Mouse (Mus musculus) heart, embryonic 11.5 days (tissue): Measurements from ENCODE around the gene Nfat5. TPM values are rescaled to one million over a fixed set of nuclear protein-coding genes. Genes with fewer than 3 reads are reported as not detected.

ENCODE experiments used
- ATAC-seq: fragments of 200-750 bp; cut with Nextera tagmentation; replicated peaks from 2 replicates; pipeline ENCODE4 v1.8.0; 2017; ENCODE audit warnings: moderate library complexity; ENCODE audit not compliant: insufficient number of reproducible peaks, low FRiP score, low TSS enrichment
- H3K27ac ChIP-seq: fragments of 300-500 bp; sonication (generic); 2 replicates; pipeline ENCODE4 v1.5.1; 2014; ENCODE audit warnings: mild to moderate bottlenecking, low read depth, low read length
- H3K27me3 ChIP-seq: fragments of 300-500 bp; sonication (generic); 2 replicates; pipeline ENCODE4 v1.6.1; 2014; ENCODE audit warnings: mild to moderate bottlenecking, low read length, mixed read lengths; ENCODE audit not compliant: control insufficient read depth, insufficient read depth
- H3K36me3 ChIP-seq: fragments of 300-500 bp; sonication (generic); 2 replicates; pipeline ENCODE4 v1.6.1; 2014; ENCODE audit warnings: mild to moderate bottlenecking, low read length, moderate library complexity, mixed read lengths; ENCODE audit not compliant: control insufficient read depth, insufficient read depth
- H3K4me1 ChIP-seq: fragments of 300-500 bp; sonication (generic); 2 replicates; pipeline ENCODE4 v1.6.1; 2014; ENCODE audit warnings: low read length; ENCODE audit not compliant: control insufficient read depth, insufficient read depth
- H3K4me2 ChIP-seq: fragments of 300-500 bp; sonication (generic); 2 replicates; pipeline ENCODE4 v1.6.1; 2014; ENCODE audit warnings: mild to moderate bottlenecking, moderate library complexity
- H3K4me3 ChIP-seq: fragments of 300-500 bp; sonication (generic); 2 replicates; pipeline ENCODE4 v1.5.1; 2014; ENCODE audit warnings: low read depth, low read length
- H3K9ac ChIP-seq: fragments of 300-500 bp; sonication (generic); 2 replicates; pipeline ENCODE4 v1.6.1; 2014; ENCODE audit warnings: mild to moderate bottlenecking, low read depth, low read length, moderate library complexity
- H3K9me3 ChIP-seq: fragments of 300-500 bp; sonication (generic); replicated peaks from 2 replicates; pipeline ENCODE4 v1.6.1; 2016; ENCODE audit warnings: low read length; ENCODE audit not compliant: control insufficient read depth
- WGBS: fragments of 180-500 bp; shearing (Covaris S2); extraction: QIAGEN DNeasy Blood & Tissue Kit; methylation state at CpG from one replicate; pipeline ENCODE4 v1.1.7; 2014; ENCODE audit not compliant: insufficient replicate concordance; 5-methylcytosine and 5-hydroxymethylcytosine counted together
- polyA plus RNA-seq: library from polyadenylated mRNA; unstranded; fragments of >200 nt; fragmentation: Nextera tagmentation; extraction: Ambion mirVana; gene quantifications from 2 replicates; pipeline ENCODE4 v1.2.1, GENCODE M21; 2014

The Nfat5 gene
- polyA plus RNA-seq, 1 experiment from 2014 or later = 12.2 TPM

- H3K27me3 ChIP-seq = no peaks in the 10 kb centered on the region
- H3K4me3 ChIP-seq = no peak overlapping the region
- H3K27ac ChIP-seq = no peak overlapping the region
- peaks cover 2% of the 10 kb centered on the region; the same call in 1 of the 2 replicates for H3K36me3 ChIP-seq
- H3K4me1 ChIP-seq = peaks cover 3% of the 10 kb centered on the region; the same call in 1 of the 2 replicates
- H3K4me2 ChIP-seq = no peak overlapping the region
- no peak for ATAC-seq
- no peaks in the 10 kb centered on the region for H3K9me3 ChIP-seq
- WGBS = 43% methylated on average over 5 of the region's 5 CpGs
- H3K9ac ChIP-seq = no peak overlapping the region
Measured at GRCm38 (mm10) chr8:107384651-107385050, 91.4 kb downstream of the Nfat5 start.

- 88% methylated on average over 2 of the region's 2 CpGs for WGBS
- no peak for ATAC-seq
- no peak overlapping the region for H3K4me2 ChIP-seq
Measured at GRCm38 (mm10) chr8:107385063-107385462, 91.8 kb downstream of the Nfat5 start.

DNA sequence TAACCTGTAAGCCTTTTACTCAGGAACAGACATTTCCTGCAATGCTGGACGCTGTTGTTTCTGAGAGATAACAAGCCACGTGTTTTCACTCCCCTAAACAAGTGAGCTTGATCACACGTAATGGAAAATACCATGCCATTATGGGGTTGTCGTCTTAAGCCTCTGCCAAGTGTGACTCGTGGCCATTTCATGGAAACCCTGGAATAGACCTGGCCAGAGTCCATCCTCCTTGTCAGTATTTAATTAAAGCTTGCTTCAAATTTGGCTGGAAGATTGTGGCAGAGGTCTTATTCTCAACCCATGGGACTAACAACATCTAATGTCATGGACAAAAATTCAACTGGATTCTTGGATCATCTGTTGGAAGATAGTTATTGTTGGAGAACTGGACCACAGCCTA is 92.9 kb downstream of the Nfat5 start:
- Histone ChIP-seq H3K4me1 (peaks cover 3% of the 10 kb centered on the region; the same call in 1 of the 2 replicates), H3K4me2 (no peak overlapping the region), H3K36me3 (no peaks in the 10 kb centered on the region), H3K4me3 (no peak overlapping the region), H3K27me3 (no peaks in the 10 kb centered on the region), H3K9ac (no peak overlapping the region), H3K9me3 (no peaks in the 10 kb centered on the region), H3K27ac (no peak overlapping the region)
- no peak for ATAC-seq
- 27% methylated on average over 5 of the region's 5 CpGs for WGBS

More at GRCm38 (mm10) chr8:107385063-107385462, 91.8 kb downstream of the Nfat5 start:
- Histone ChIP-seq H3K36me3 (peaks cover 1% of the 10 kb centered on the region; the same call in 1 of the 2 replicates), H3K9ac (no peak overlapping the region), H3K4me1 (peaks cover 3% of the 10 kb centered on the region; the same call in 1 of the 2 replicates), H3K27ac (no peak overlapping the region), H3K4me3 (no peak overlapping the region), H3K9me3 (no peaks in the 10 kb centered on the region), H3K27me3 (no peaks in the 10 kb centered on the region)

GRCm38 (mm10) chr8:107386642-107387041 is 93.4 kb downstream of the Nfat5 start:
- WGBS = 28% methylated on average over 3 of the region's 3 CpGs
- H3K4me1 ChIP-seq = peaks cover 3% of the 10 kb centered on the region; the same call in 1 of the 2 replicates
- no peaks in the 10 kb centered on the region for H3K9me3 ChIP-seq
- no peak overlapping the region for H3K27ac ChIP-seq
- H3K4me3 ChIP-seq = no peak overlapping the region
- no peaks in the 10 kb centered on the region for H3K36me3 ChIP-seq
- no peak for ATAC-seq
- no peak overlapping the region for H3K4me2 ChIP-seq
- H3K9ac ChIP-seq = no peak overlapping the region
- H3K27me3 ChIP-seq = no peaks in the 10 kb centered on the region

- Histone ChIP-seq H3K9me3 (no peaks in the 10 kb centered on the region), H3K9ac (no peak overlapping the region)
- 62% methylated on average over 5 of the region's 5 CpGs for WGBS
Measured at GRCm38 (mm10) chr8:107387861-107388260, 94.6 kb downstream of the Nfat5 start.

GRCm38 (mm10) chr8:107389557-107389956 is 96.3 kb downstream of the Nfat5 start:
- Histone ChIP-seq H3K4me3 (no peak overlapping the region), H3K27ac (no peak overlapping the region), H3K9ac (no peak overlapping the region), H3K36me3 (no peaks in the 10 kb centered on the region), H3K4me2 (no peak overlapping the region), H3K4me1 (peaks cover 3% of the 10 kb centered on the region; the same call in 1 of the 2 replicates), H3K9me3 (no peaks in the 10 kb centered on the region), H3K27me3 (no peaks in the 10 kb centered on the region)
- 71% methylated on average over 8 of the region's 8 CpGs for WGBS
- no peak for ATAC-seq

More at GRCm38 (mm10) chr8:107387861-107388260, 94.6 kb downstream of the Nfat5 start:
- Histone ChIP-seq H3K27me3 (no peaks in the 10 kb centered on the region), H3K27ac (no peak overlapping the region), H3K4me3 (no peak overlapping the region), H3K36me3 (no peaks in the 10 kb centered on the region), H3K4me1 (peaks cover 3% of the 10 kb centered on the region; the same call in 1 of the 2 replicates), H3K4me2 (no peak overlapping the region)
- no peak for ATAC-seq

- Histone ChIP-seq H3K4me2 (no peak overlapping the region), H3K4me1 (peaks cover 3% of the 10 kb centered on the region; the same call in 1 of the 2 replicates), H3K9me3 (no peaks in the 10 kb centered on the region), H3K4me3 (no peak overlapping the region), H3K27ac (no peak overlapping the region), H3K9ac (no peak overlapping the region), H3K36me3 (no peaks in the 10 kb centered on the region), H3K27me3 (no peaks in the 10 kb centered on the region)
- ATAC-seq = no peak
- WGBS = 86% methylated on average over 16 of the region's 16 CpGs
Measured at GRCm38 (mm10) chr8:107390476-107391135, 97.3 kb downstream of the Nfat5 start.

DNA sequence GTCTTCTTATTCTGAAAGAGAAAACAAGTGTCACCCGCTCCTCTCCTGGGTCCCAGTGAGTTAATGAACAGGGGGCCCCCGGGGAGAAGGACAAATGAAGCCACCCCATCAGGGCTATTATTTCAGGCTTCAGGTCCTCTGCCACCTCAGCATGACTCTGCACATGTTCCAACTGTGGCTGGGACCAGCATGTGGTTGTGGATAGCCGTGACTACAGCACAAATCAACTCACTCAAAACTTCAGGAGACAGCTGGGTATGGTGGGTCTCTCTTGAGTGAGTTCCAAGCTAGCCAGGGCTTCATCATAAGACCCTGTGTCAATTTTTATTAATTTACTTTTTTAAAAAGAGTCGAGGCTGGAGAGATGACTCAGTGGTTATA is 97.9 kb downstream of the Nfat5 start:
- Histone ChIP-seq H3K9me3 (no peaks in the 10 kb centered on the region), H3K27ac (no peak overlapping the region), H3K4me3 (no peak overlapping the region), H3K27me3 (no peaks in the 10 kb centered on the region), H3K9ac (no peak overlapping the region), H3K36me3 (no peaks in the 10 kb centered on the region), H3K4me2 (no peak overlapping the region), H3K4me1 (peaks cover under 1% of the 10 kb centered on the region; the same call in 1 of the 2 replicates)
- 65% methylated on average over 4 of the region's 4 CpGs for WGBS
- no peak for ATAC-seq

DNA sequence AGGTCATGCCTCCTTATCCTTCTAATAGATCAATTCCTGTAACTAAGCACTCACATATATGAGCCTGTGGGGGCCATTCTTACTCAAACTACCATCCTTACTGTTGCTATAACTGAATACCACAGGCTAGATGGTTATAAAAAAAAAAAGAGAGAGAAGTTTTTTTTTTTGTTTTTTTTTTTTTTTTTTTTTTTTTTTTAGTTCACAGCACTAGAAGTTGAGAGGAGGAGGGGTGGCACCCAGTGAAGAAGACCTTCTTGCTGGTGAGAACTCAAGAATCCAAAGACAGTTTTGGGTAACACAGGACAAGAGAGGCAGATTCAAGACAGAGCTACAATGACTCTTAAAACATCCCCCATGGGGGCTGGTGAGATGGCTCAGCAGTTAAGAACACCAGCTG is 102.1 kb downstream of the Nfat5 start:
- no peaks in the 10 kb centered on the region for H3K4me1 ChIP-seq
- H3K9ac ChIP-seq = no peak overlapping the region
- no peak overlapping the region for H3K27ac ChIP-seq
- no peaks in the 10 kb centered on the region for H3K9me3 ChIP-seq
- H3K27me3 ChIP-seq = no peaks in the 10 kb centered on the region
- no peak for ATAC-seq
- H3K4me3 ChIP-seq = no peak overlapping the region
- H3K36me3 ChIP-seq = no peaks in the 10 kb centered on the region
- no peak overlapping the region for H3K4me2 ChIP-seq
